Mouse (Mus musculus): Measurements from ENCODE around the gene Nectin1. TPM values are rescaled to one million over a fixed set of nuclear protein-coding genes. Genes with fewer than 3 reads are reported as not detected.

The Nectin1 gene
- total and polyA plus RNA-seq, 2 experiments from 2014 or later: 11.8 to 43.7 TPM

DNA sequence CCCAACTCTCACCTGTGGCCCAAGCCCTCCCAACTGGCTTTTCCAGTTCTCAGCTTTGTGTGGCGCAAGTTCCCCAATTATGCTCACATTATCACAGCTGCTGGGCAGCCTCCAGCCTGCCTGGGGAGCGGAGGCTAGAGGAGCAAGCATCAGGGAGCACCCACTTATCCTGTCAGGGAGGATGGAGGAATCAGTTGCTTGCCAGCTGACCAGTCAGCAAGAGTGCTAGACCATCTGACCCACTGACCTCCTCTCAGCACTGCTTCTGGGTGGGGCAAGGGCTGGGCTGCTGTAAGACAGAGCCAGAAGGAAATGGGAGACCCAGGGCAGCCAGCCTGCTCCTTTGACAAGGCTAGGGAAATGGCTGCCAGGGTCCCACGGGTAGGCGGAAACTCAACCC, 43.8 kb downstream of the Nectin1 start:
- no peak for ATAC-seq

DNA sequence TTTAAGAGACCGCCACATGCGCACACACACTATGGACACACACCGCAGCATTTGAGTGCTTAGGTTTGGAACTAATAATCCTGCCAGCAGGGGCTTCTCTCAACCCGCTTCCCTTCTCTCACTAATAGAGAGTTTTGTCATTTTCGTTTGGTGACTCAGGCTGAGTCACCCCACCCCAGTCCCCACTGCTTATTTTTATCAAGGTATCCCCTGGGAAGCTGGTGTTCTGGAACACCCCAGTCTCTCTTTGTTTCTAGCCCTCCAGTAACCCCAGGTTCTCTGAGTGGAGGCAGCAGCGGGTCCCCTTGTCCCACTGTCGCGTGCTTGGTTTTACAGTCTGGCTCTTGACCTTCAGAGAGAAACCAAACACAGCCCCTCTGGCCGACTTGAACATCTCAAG, 48.9 kb downstream of the Nectin1 start:
- H3K27ac ChIP-seq (ENCODE audit: low read depth, low read length): no peak overlapping the region
- no peak for TF ChIP-seq CTCF (IDR thresholded peaks at IDR 0.05; ENCODE audit: low read depth)
- H3K36me3 ChIP-seq (ENCODE audit: insufficient read depth): peaks cover 41% of the 10 kb centered on the region
- no peaks in the 10 kb centered on the region for H3K4me1 ChIP-seq (ENCODE audit: insufficient read depth)
- no peaks in the 10 kb centered on the region for H3K9me3 ChIP-seq (ENCODE audit: low read length)
- no peak overlapping the region for H3K4me3 ChIP-seq (ENCODE audit: low read depth, low read length)
- WGBS: 85% methylated on average over 9 of the region's 9 CpGs
- no peaks in the 10 kb centered on the region for H3K27me3 ChIP-seq (ENCODE audit: insufficient read depth, low read length)
- H3K4me2 ChIP-seq (ENCODE audit: low read depth): no peak overlapping the region
- DNase-seq (no peak), ATAC-seq (no peak)
- H3K9ac ChIP-seq: no peak overlapping the region

More for the DNA sequence above, 43.8 kb downstream of the Nectin1 start:
- DNase-seq: no peak
- TF ChIP-seq CTCF (IDR thresholded peaks at IDR 0.05; ENCODE audit: low read depth): no peak
- Histone ChIP-seq H3K9me3 (ENCODE audit: low read length) (no peaks in the 10 kb centered on the region), H3K4me2 (ENCODE audit: low read depth) (no peak overlapping the region), H3K9ac (no peak overlapping the region), H3K36me3 (ENCODE audit: insufficient read depth) (peaks cover 12% of the 10 kb centered on the region), H3K4me3 (ENCODE audit: low read depth, low read length) (no peak overlapping the region), H3K27ac (ENCODE audit: low read depth, low read length) (no peak overlapping the region), H3K27me3 (ENCODE audit: insufficient read depth, low read length) (no peaks in the 10 kb centered on the region), H3K4me1 (ENCODE audit: insufficient read depth) (no peaks in the 10 kb centered on the region)
- WGBS: 80% methylated on average over 4 of the region's 4 CpGs

DNA sequence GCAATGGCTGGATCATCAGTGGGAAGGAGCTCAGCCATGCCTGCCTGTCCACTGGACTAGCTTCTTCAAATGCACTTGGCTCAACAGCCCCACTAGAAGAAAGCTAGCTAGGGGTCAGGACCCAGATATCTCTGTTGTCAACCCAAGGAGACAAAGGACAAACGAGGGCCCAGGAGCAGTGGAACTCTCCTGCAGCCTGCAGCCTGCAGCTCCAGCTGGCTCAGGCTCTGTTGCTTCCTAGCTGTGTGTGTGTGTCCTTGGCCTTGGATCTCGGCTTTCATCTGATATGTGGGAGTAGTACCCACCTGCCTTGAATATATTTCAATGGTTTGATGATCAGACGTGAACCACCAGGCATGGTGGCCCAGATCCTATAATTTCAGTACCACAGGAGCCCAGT, 49.6 kb downstream of the Nectin1 start:
- Histone ChIP-seq H3K27me3 (ENCODE audit: insufficient read depth, low read length) (no peaks in the 10 kb centered on the region), H3K9ac (no peak overlapping the region), H3K27ac (ENCODE audit: low read depth, low read length) (no peak overlapping the region), H3K4me3 (ENCODE audit: low read depth, low read length) (no peak overlapping the region), H3K4me1 (ENCODE audit: insufficient read depth) (no peaks in the 10 kb centered on the region), H3K36me3 (ENCODE audit: insufficient read depth) (peaks cover 44% of the 10 kb centered on the region), H3K4me2 (ENCODE audit: low read depth) (no peak overlapping the region), H3K9me3 (ENCODE audit: low read length) (no peaks in the 10 kb centered on the region)
- ATAC-seq: no peak
- WGBS: 81% methylated on average over 3 of the region's 3 CpGs
- no peak for DNase-seq
- TF ChIP-seq CTCF (IDR thresholded peaks at IDR 0.05; ENCODE audit: low read depth): no peak

DNA sequence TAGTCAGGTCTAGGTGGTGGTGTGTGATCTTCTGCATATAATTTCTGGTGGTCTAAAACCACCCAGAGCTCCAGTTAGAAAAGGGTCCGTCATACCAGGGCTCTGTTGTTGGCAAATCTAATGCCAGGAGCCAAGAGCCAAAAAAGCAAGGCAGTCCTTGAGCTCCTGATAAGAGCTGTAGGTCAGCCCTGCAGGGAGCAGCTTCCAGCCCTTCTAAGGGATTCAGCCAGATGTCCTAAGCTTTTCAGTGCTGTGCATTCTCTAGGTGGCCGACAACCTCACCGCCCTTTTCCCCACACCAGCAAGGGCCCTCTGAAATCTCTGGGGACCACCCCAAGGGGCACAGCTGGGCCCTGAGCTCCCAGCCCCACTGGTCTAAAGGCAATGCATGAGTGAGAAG, 52.2 kb downstream of the Nectin1 start:
- no peak for TF ChIP-seq CTCF (IDR thresholded peaks at IDR 0.05; ENCODE audit: low read depth)
- ATAC-seq: no peak
- Histone ChIP-seq H3K4me2 (ENCODE audit: low read depth) (no peak overlapping the region), H3K9ac (no peak overlapping the region), H3K36me3 (ENCODE audit: insufficient read depth) (peaks cover 48% of the 10 kb centered on the region), H3K9me3 (ENCODE audit: low read length) (no peaks in the 10 kb centered on the region), H3K4me1 (ENCODE audit: insufficient read depth) (no peaks in the 10 kb centered on the region), H3K4me3 (ENCODE audit: low read depth, low read length) (no peak overlapping the region), H3K27me3 (ENCODE audit: insufficient read depth, low read length) (no peaks in the 10 kb centered on the region), H3K27ac (ENCODE audit: low read depth, low read length) (no peak overlapping the region)
- no peak for DNase-seq
- WGBS: 93% methylated on average over 3 of the region's 3 CpGs

DNA sequence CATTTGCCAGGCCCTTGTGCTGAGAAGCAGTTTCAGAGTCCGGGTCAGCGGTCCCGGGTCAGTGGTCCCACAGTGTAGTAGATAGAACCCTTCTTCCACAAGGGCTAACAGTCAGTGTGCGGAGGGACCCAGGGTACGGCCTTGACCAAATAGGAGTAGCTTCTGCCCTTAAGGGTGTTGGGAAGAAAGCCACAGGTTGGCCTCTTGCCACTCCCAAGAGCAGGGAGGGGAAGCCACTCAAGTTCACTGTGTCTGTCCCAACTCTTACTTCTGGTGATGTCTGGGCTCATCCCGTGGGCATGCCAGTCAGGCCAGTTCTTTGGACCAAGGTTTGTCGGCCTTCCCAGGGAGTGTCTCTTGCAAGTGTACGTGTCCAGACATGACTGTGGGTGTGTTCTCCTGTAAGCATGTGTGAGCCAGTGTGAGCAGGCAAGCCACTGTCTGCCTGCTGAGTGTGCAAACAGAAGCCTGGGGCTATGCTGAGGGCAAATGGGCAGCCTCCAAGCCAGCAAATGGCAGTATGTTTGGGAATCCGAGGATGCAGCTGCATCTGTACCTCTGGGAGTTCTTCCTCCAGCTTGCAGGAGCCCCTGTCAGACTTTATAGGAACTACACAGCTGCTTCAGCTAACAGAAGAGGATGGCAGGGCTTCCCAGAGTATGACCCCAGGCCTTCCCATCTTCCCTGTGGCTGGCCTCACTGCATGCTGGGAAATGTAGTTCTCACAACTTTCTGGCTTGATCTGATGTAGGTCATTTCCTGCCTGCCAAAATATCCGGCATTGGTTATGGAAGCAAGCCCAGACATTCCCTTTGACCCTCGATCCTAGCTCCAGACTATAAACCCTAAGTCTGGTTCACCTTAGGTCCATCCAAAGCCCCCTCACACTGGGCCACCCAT, 53.3 kb downstream of the Nectin1 start:
- Histone ChIP-seq H3K4me1 (ENCODE audit: insufficient read depth) (no peaks in the 10 kb centered on the region), H3K27me3 (ENCODE audit: insufficient read depth, low read length) (no peaks in the 10 kb centered on the region), H3K27ac (ENCODE audit: low read depth, low read length) (no peak overlapping the region), H3K4me2 (ENCODE audit: low read depth) (no peak overlapping the region), H3K9me3 (ENCODE audit: low read length) (no peaks in the 10 kb centered on the region), H3K36me3 (ENCODE audit: insufficient read depth) (peaks cover 48% of the 10 kb centered on the region), H3K4me3 (ENCODE audit: low read depth, low read length) (no peak overlapping the region), H3K9ac (no peak overlapping the region)
- ATAC-seq (0 out of 2 replicates have a peak, but pooled peaks have one; percentile 29), DNase-seq (no peak)
- 86% methylated on average over 11 of the region's 11 CpGs for WGBS
- TF ChIP-seq CTCF (IDR thresholded peaks at IDR 0.05; ENCODE audit: low read depth): no peak

DNA sequence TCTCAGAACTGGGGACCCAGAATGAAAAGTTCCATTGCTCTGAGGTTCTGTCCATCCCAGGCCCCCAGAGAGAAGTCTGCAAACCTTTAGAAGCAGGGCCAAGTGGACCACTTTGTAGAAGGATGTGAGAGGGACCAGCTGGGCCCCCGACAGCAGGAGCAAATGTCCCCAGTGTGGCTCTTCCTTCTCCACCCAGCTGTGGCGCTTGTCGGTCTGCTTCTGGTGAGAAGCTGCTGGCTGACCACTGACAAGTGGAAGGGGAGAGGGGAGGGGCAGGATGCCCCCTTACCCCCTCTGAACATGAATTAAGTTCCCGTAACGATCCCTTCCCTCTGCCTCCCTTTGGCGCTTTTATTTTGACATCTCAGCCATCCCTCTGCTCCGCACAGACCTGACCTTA, 54.0 kb downstream of the Nectin1 start:
- H3K9ac ChIP-seq: no peak overlapping the region
- no peaks in the 10 kb centered on the region for H3K9me3 ChIP-seq (ENCODE audit: low read length)
- WGBS: 75% methylated on average over 7 of the region's 7 CpGs
- H3K36me3 ChIP-seq (ENCODE audit: insufficient read depth): peaks cover 43% of the 10 kb centered on the region
- H3K4me1 ChIP-seq (ENCODE audit: insufficient read depth): no peaks in the 10 kb centered on the region
- ATAC-seq: no peak
- H3K27ac ChIP-seq (ENCODE audit: low read depth, low read length): no peak overlapping the region
- H3K27me3 ChIP-seq (ENCODE audit: insufficient read depth, low read length): no peaks in the 10 kb centered on the region
- no peak overlapping the region for H3K4me2 ChIP-seq (ENCODE audit: low read depth)
- DNase-seq: no peak
- no peak overlapping the region for H3K4me3 ChIP-seq (ENCODE audit: low read depth, low read length)
- TF ChIP-seq CTCF (IDR thresholded peaks at IDR 0.05; ENCODE audit: low read depth): no peak

DNA sequence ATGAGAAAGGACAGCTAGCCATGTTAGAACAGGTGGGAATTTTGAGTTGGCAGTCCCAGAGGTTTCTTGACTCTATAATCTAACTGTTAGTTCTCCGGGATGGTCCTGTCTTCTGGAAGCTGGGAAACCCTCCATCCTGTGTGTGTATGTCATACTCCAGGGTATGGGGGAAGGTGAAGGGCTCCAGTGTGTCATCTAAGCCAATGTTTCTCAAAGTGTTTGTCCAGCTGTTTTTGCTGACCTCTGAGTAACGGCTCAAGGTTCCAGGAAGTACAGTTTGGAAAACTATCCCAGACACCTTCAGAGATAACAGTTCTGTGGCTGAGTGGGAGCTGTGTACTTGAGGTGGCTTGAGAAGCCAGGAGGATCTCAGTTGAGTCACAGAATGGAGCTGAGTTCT, 56.7 kb downstream of the Nectin1 start:
- Histone ChIP-seq H3K4me3 (ENCODE audit: low read depth, low read length) (no peak overlapping the region), H3K4me2 (ENCODE audit: low read depth) (no peak overlapping the region), H3K4me1 (ENCODE audit: insufficient read depth) (no peaks in the 10 kb centered on the region), H3K9me3 (ENCODE audit: low read length) (no peaks in the 10 kb centered on the region), H3K9ac (no peak overlapping the region), H3K36me3 (ENCODE audit: insufficient read depth) (peaks cover 32% of the 10 kb centered on the region), H3K27me3 (ENCODE audit: insufficient read depth, low read length) (no peaks in the 10 kb centered on the region), H3K27ac (ENCODE audit: low read depth, low read length) (no peak overlapping the region)
- 81% methylated on average over 2 of the region's 2 CpGs for WGBS
- ATAC-seq: no peak
- no peak for TF ChIP-seq CTCF (IDR thresholded peaks at IDR 0.05; ENCODE audit: low read depth)
- DNase-seq: no peak
